Mouse (Mus musculus) heart, postnatal 4 days (tissue): ENCODE data around the gene Brap. TPM values are rescaled to one million over a fixed set of nuclear protein-coding genes. Genes with fewer than 3 reads are reported as not detected.
"Not testable (repeated sequence)": the region's sequence is repeated elsewhere in the genome, so short reads cannot be mapped to it uniquely, and the experiment has no call there.

ENCODE experiments used
- DNase-seq: peaks from one replicate; pipeline ENCODE4 v3.0.0; 2021
- total RNA-seq, 2 experiments: library from RNA; stranded (reverse); gene quantifications; 2 replicates each; pipeline ENCODE4 v1.2.3; 2021

Gene Brap
- total RNA-seq, 2 experiments from 2014 or later: 26.8 to 32.0 TPM

GRCm38 (mm10) chr5:121670412-121670811 is 10.0 kb downstream of the Brap start:
- DNase-seq: peak; percentile 28

DNA sequence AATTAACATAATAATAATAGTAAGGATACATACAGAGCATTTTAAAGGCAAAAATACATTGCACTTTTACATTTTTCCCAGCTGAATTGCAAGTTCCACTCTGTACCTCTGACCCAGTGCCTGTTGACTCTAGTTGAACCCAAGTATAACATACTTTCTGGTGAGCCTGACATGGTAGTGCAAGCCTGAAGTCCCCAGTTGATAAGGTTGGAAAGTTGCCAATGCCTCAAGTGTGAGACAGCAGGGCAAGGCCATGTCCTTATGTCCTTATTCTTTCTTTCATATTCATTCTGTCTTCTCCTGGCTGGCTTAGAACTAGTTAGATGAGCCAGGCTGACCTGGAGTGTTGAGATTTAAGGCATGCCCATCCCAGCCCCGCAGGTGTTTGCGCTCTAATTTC is 21.9 kb downstream of the Brap start:
- DNase-seq: no peak

DNA sequence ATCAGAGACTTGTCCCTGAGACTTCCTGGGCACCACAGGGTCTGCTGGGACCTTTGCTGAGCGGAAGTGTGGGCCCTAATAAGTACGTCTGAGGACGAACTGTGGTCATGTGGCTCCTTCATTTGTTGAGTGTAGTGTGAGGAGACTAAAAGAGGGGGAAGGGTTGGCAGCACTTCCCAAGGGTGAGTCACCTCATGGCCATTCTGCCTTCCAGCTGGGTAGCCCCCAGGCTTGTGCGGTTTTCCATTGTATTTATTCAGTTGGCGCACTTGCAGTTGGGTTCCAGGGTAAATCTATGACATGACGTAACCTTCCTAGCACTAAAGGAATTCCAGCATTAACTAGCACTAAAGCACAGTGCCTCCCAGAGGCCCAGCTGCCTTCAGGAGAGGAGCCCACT is 25.1 kb downstream of the Brap start:
- no peak for DNase-seq

- no peak for DNase-seq
These were observed 25.9 kb downstream of the Brap start for GRCm38 (mm10) chr5:121686113-121686898.

- peak; percentile 24 for DNase-seq
These were observed 30.3 kb downstream of the Brap start for GRCm38 (mm10) chr5:121690482-121691211.

- DNase-seq: not testable (repeated sequence)
These were observed 31.1 kb downstream of the Brap start for GRCm38 (mm10) chr5:121691436-121691835.

DNA sequence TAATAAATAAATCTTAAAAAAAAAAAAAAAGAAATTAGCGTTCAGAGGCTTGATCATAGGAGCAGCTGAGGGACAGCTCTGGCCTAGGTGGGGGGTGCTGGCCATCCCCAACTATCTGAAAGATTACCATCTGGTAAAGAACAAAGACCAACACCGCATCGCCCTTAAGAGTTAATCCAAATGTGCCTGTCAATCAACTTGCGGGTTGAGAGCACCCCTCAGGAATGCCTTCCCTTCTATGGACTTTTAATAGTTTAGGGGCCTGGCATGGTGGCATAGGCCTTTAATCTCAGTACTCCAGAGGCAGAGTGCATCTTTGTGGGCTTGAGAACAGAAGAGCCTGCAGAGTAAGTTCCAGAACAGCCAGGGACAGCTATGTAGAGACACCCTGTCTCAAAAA is 32.5 kb downstream of the Brap start:
- DNase-seq: no peak

GRCm38 (mm10) chr5:121696761-121697160 is 36.4 kb downstream of the Brap start:
- no peak for DNase-seq

DNA sequence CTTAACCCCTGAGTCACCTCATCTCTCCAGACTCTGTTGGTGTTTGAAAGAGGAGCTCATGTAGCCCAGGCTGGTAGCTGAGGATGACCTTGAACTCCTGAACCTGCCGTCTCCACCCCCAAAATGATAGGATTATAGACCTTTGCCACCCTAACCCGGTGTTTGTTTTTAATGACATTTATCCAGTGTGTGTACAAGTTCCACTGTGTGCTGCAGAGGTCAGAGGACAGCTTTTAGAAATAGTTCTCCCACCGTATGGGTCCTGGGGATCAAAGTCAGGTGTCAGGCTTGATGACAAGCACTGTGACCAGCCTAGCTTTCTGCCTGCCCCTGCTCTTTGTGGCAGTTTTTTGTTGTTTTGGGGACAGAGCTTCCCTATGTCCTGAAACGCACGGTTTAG is 39.5 kb downstream of the Brap start:
- DNase-seq: no peak

GRCm38 (mm10) chr5:121700496-121700895 is 40.1 kb downstream of the Brap start:
- DNase-seq: peak; percentile 32

GRCm38 (mm10) chr5:121701111-121701769 is 40.9 kb downstream of the Brap start:
- no peak for DNase-seq

DNA sequence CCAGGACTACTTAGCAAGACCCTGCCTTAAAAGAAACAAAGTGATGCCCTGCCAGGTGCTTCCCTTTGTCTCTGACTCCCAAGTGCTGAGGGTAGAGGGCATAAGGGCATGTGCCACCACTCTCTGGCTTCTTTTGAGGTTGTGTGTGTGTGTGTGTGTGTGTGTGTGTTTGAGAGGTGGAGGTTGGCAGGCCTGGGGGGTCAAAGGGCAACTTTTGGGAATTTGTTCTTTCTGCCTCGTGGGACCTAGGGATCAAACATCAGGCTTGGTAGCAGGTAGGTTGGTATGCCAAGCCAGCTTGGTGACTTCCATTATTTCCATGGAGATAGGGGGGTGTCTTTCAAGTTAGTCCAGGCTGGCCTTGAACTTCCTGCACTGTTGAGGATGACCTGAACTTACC is 43.0 kb downstream of the Brap start:
- DNase-seq: no peak

GRCm38 (mm10) chr5:121704512-121705248 is 44.3 kb downstream of the Brap start:
- no peak for DNase-seq

DNA sequence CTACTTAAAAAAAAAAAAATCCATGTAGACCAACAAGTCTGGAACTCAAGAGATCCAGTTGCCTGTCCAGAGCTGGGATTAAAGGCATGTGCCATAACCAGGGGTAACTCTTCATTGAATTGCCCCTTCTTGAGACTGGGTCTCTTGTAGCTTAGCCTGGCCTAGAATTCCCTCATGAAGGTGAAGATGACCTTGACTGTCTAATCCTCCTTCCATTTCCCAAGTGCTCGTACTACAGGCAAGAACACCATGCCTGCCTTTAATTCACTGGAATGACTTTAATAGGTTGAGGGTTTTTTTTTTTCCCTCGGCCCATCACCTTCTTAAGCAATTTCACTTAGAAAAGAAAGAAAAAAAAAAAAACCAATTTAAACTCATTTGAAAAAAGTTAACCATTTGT is 50.0 kb downstream of the Brap start:
- DNase-seq: no peak

GRCm38 (mm10) chr5:121710851-121711173 is 50.4 kb downstream of the Brap start:
- no peak for DNase-seq

- peak; percentile 90 for DNase-seq
These were observed 51.0 kb downstream of the Brap start, which contains the start of gene Atxn2 for GRCm38 (mm10) chr5:121711174-121711927. TSS of gene Atxn2 (plus strand) at chr5:121711337.

DNA sequence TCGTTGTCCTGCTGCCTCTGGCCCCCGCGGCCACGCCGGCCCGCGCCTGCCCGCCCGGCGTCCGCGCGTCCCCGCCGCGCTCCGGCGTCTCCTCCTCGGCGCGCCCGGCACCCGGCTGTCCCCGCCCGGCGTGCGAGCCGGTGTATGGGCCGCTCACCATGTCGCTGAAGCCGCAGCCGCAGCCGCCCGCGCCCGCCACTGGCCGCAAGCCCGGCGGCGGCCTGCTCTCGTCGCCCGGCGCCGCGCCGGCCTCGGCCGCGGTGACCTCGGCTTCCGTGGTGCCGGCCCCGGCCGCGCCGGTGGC is 51.5 kb downstream of the Brap start:
- no peak for DNase-seq

- peak; percentile 71 for DNase-seq
These were observed 52.0 kb downstream of the Brap start for GRCm38 (mm10) chr5:121712232-121712933.

GRCm38 (mm10) chr5:121712934-121713538 is 52.7 kb downstream of the Brap start:
- peak; percentile 78 for DNase-seq

- DNase-seq: no peak
These were observed 54.0 kb downstream of the Brap start for GRCm38 (mm10) chr5:121714331-121714730.

DNA sequence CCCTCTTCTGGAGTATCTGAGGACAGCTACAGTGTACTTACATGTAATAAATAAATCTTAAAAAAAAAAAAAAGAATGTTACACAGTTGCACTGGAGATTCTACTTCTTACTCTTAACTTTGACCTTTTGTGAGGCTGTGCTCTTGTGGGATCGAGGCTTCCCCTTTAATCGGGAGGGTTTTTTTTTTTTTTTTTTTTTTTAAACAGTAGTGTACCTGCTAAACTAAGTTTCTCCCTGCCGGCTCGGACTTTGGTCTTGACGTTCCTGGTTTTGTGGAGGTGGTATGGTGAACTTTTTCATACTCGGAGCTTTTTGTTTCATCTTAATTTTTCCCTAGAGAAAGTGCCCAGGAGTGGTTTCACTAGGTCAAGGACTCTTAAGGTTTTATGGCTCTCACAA is 54.6 kb downstream of the Brap start:
- DNase-seq: no peak
